Mouse (Mus musculus) cerebellum, adult 2 months (tissue): ENCODE measurements around the gene Ptges3.

Experiments
- CTCF ChIP-seq: fragments of 200-500 bp; IDR thresholded peaks from 2 replicates; pipeline ENCODE4 v1.5.1; 2011; ENCODE audit warnings: low read depth, mild to moderate bottlenecking, control low read depth, low read length, moderate library complexity, borderline replicate concordance; ENCODE audit not compliant: insufficient read depth
- POLR2A ChIP-seq: fragments of 200-500 bp; IDR thresholded peaks from 2 replicates; pipeline ENCODE4 v1.6.1; 2011; ENCODE audit warnings: low read length, control low read depth, borderline replicate concordance; ENCODE audit not compliant: insufficient read depth

GRCm38 (mm10) chr10:128058184-128058583 is 570 bp upstream of the Ptges3 start:
- no peak for TF ChIP-seq POLR2A
- no peak for TF ChIP-seq CTCF
